Mouse (Mus musculus) urinary bladder, postnatal 10 days (tissue): ENCODE data around the gene Bicc1.

Experiments used
- DNase-seq: peaks from one replicate; pipeline ENCODE4 v3.0.0; 2022; ENCODE audit warnings: low spot score

Gene Bicc1

DNA sequence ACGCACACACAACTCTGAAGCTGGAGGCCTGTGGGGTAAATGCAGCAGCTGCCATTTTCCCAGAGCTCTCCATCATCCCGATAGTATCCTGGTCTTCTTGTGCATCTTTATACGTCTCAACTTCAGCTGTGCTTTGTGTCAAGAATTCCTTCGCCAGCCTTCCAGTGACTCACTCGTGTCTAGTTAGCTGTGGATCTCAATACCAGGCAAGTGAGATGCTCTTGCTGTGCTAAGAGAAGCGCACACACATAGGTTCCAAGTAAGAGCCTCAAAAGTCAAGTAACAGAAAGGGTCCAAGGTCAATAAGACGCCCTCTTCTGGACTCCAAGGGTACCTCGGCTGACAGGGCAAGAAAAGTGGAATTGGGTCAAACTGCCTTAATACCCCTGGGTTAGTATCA, 37.0 kb downstream of the Bicc1 start:
- DNase-seq, result no peak

DNA sequence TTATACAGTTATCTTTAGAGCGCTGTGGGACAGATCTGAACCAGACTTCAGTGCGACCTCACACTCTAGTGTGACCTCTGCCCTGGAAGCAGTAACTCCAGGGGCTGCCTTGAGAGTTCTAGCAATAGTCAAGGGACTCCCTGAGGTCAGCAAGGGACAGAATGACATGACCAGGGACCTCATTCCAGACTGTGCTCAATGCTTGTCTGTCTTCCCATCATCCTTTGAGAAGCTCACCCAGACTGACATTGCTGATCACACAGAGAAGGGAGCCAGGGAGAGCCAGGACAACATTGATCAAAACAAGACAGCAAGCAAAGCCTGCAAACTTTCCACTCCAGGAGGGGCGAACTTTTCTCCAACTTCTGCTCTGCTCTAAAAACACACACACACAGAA, 38.7 kb downstream of the Bicc1 start:
- DNase-seq, result no peak

DNA sequence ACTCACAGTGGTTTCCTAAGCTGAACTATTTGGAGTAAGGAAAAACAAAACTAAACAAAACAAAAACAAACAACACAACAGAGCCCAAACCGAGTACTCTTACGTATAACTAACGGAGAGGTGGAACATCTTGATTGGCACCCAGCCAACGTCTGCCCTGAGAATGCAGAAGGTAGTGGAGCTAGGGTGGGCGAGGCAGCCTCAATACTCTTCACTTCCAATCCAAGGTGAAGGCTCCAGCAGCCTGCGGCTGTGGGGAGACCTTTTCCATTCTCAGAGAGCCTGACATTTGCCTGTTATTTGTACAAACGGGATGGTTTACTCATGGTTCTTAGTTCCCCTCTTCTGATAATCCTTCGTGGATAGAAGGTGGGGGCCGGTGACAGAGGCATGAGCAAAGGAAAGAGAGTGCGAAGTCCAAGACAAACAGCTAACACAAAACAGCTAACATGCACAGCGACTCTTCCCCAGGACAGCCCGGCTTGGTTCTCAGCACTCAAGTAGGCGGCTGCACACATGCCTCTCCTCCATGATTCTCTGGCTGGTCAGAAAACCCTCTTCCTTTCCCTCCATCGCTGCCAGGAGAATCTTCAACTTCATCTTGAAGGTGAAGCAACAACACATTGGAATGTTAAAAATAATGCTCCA, 39.3 kb downstream of the Bicc1 start:
- DNase-seq, result no peak

DNA sequence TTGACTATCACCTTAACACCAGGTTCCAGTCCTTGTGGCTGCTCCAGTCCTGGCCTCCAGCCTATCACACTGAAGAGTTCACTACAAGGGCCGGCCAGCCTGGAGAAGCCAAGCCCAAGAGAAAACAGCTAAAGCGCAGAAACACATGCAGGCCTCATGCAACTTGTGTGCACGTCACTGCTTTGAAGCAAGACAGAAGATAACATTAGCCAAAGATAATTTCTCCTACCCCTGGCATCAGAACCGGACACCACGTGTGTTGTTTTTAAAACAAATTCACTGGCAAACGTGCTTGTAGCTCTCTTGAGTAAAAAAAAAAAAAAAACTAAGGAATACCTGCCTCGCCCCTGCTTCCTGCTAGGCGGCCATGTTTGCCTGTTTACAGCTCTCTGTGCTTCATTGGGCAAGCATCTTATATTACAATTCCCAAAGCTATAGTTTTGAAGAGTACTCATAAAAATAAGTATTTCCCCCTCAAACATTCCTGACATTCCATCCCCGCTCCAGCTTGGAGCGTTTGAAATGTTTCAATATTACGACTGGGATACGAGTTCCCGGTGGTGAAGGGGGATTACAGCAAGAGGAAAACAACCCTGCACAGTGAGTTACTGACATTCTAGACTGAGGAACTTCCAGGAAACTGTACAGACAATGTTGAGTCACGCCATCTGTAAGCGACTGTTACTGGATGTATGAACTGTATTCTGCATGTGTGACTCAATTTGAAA, 40.2 kb downstream of the Bicc1 start:
- DNase-seq, result no peak

DNA sequence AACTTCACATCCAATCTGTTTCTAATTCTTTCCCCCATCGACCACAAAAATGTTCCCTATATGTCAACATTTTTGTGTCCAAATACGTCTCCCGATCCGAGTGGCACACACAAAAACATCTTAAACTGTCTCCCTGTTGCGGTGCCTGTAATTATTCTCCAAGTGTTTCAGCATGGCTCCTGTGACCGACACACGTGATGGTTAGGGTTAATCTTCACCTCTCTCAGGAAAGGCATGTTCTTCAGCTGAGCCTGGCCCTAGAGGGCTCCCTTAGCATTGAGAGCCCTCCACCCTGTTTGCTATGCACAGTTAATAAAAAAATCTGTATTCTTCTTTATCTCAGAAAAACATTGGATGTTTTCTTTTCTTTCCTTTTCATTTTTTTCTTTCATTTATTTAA, 41.7 kb downstream of the Bicc1 start:
- no peak for DNase-seq

GRCm38 (mm10) chr10:71114260-71114920, 45.1 kb downstream of the Bicc1 start:
- no peak for DNase-seq

GRCm38 (mm10) chr10:71106491-71107205, 52.9 kb downstream of the Bicc1 start:
- no peak for DNase-seq

DNA sequence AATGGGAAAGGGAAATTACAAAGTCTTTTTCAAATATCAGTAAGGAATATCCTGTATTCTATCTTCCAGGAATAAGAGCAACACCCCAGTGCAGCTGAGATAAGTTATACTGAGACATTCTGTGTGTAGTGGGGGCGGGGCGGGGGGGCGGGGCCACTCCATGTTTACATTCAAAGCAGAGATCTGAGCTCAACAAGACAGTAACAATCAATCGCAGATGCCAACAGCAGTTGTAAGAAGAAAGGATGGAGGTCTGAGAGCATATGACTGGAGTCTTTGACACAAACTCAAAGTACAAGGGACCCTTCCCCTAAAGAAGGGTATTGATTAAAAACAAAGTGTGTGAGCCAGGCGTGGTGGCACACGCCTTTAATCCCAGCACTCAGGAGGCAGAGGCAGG, 54.7 kb downstream of the Bicc1 start:
- no peak for DNase-seq

GRCm38 (mm10) chr10:71100815-71101499, 58.5 kb downstream of the Bicc1 start:
- DNase-seq, result no peak

- DNase-seq, result no peak
These were observed 64.7 kb downstream of the Bicc1 start for GRCm38 (mm10) chr10:71094707-71095254.

DNA sequence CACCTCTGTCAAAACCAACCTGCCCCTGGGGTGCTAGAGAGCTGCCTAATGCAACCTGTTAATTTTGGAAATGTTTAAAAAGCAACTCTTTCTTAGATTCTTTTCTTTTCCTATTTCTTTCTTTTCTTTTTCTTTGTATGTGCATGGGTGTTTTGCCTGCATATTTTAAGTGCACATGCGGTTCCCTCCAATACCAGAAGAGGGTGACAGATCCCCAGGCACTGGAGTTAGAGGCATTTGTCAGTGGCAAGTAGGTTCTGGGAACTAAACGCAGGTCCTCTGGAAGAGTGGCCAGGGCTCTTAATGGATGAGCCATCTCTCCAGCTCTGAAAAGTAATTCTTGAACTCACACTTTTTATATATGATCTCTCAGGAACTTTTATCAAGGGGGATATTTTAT, 66.2 kb downstream of the Bicc1 start:
- DNase-seq, result no peak

DNA sequence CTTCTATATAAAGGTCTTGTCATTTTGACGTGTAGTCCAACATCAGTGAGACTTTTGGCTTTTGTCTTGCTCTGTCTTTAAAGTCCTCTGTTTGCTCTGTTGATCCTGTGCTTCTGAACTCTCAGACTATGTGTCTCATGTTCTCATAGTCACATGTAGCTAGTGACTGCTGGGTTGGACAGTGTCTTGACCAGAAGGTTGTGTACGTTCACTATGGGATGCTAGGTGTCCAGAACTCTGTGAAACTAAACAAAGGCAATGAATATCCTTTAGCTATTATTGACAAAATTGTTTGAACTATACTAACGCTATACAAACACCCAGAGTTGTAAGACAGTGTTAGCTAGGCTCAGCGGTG, 72.2 kb downstream of the Bicc1 start:
- no peak for DNase-seq

GRCm38 (mm10) chr10:71086571-71087358, 72.7 kb downstream of the Bicc1 start:
- DNase-seq, result no peak

DNA sequence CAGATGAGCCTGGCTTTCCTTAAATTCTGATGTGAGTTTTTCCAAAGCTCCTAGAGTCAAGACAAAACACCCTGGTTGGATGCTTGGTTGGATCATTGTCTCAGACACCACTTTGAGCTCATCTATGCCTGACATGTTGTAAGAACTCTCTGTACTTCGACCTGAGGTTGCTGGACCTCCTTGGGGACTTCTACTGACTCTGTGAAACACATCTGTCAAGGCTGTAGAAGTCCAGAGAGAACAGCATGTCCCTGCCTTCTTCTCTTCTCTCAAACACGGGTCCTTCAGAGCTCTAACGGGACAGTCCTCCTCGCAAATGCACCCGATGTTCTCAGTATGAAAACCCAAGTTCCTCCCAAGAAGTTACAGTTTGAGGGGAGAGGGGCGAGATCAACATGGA, 76.5 kb downstream of the Bicc1 start:
- DNase-seq, result no peak

DNA sequence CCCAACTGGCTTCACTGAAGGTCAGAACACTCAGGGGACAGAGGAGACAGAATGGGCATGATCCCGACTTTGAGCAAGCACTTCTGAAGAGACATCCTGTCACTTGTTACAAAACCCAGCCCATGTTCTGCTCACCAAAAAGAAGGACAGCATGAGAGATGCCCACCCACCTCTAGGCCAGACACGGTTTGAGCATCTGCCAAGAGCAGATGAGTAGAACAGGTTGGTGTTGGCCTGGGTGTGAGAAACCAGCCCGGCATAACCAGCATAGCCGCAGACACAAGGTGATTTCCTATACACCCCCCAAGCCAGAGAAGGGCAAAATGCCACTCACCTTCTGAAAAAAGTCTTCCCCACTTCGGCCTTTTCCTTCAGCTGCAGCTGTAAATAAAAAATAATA, 80.6 kb downstream of the Bicc1 start:
- DNase-seq, result no peak

DNA sequence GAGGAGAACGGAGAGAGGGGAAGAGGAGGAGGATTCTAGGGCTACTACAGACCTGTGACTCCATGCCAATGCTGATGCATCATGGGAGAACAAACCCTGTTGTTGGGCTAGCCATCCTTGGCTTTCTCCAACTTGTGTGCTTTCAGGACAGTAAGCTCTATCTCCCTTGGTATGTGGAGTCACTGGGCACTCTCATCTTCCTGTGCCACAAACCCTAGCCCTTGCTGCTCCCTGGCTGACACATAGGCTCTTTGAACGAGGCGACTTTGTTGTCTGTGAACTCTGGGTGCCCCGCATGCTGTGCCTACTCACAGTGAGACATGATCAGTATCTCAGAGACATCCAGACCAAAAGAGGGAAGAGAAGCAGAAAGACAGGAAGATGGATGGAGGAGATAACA, 94.5 kb downstream of the Bicc1 start:
- DNase-seq, result no peak

DNA sequence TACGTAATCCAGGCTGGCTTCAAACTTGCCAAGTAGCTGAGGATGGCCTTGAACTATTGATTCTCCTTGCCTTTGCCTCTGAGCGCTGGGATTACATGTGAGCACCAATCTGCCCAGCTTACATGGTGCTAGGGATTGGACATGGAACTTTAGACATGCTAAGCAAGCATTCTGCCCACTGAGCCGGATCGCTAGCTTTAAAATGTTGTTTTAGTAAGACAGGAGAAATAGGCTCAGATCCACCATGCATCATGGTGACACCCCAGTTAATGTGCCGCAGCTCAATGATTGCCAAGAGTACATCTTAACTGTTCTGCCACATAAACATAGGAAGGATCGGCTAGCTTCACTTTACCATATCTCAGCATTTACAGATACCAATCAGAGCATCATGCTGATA, 94.9 kb downstream of the Bicc1 start:
- no peak for DNase-seq

GRCm38 (mm10) chr10:71062151-71062550, 97.3 kb downstream of the Bicc1 start:
- DNase-seq, result no peak

DNA sequence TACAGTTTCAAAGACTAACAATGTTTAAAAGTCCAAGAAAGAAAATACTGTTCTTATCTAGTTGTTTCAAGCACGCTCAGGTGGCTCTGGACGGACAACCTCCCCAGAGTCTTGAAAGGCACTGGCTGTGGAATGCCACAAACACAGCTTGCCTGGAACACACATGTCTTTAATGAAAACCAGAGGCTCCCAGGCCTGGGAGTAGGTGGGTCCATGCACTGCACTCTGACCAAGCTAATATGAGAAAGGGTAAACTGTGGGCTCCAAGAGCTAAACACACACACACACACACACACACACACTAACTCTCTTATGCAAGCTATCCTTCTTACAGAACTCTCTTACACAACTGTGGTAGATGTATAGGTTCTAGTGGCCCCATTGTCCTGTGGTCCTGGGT, 99.2 kb downstream of the Bicc1 start:
- DNase-seq, result no peak

DNA sequence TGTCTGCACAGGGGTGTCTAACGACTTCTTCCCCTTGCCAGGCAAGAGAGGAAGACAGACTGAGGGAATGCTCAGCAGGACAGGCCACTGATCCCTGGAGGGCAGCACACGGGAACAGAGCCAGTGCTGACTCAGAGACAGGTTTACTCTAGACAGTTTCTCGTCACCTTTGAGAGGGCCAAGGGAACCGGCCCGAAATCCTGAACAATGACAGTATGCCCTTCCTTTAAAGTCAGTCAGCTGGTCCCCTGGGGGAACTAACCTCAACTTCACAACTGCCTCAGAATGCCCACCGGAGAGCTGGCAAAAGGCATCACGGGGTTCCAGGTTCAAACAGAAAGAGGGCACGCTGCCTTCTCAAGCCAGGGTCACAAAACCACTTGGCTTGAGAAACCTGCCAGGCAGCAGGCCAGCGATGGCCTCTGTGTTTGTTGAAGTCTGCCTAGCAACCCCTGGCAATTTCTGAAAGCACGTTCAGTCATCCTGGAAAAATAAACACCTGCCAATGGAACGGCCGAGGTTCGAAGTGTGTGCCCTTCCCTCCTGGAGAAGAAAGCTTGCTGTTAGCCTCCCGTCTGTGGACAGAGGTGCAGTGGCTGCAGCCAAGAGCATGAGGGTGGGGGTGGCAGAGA, 100.8 kb downstream of the Bicc1 start:
- no peak for DNase-seq

- no peak for DNase-seq
These were observed 101.4 kb downstream of the Bicc1 start for GRCm38 (mm10) chr10:71058070-71058469.
